Mouse (Mus musculus): ENCODE results near the gene Fam160a2.
"Not testable (repeated sequence)": the region's sequence is repeated elsewhere in the genome, so short reads cannot be mapped to it uniquely, and the experiment has no call there.

The Fam160a2 gene

GRCm38 (mm10) chr7:105390236-105390635, 9.6 kb downstream of the Fam160a2 start:
- no peak for DNase-seq

GRCm38 (mm10) chr7:105387696-105388095, 12.2 kb downstream of the Fam160a2 start:
- DNase-seq, result no peak

GRCm38 (mm10) chr7:105380329-105380728, 19.5 kb downstream of the Fam160a2 start:
- DNase-seq, result no peak

- no peak for DNase-seq
These were observed 25.0 kb downstream of the Fam160a2 start, which contains the start of gene Gm5901 for GRCm38 (mm10) chr7:105374866-105375265. Gene Gm5901, plus strand, starts transcription at chr7:105375038.

GRCm38 (mm10) chr7:105373976-105374375, 25.9 kb downstream of the Fam160a2 start:
- no peak for DNase-seq

- DNase-seq, result no peak
These were observed 26.3 kb downstream of the Fam160a2 start for GRCm38 (mm10) chr7:105373509-105373908.

GRCm38 (mm10) chr7:105372912-105373311, 26.9 kb downstream of the Fam160a2 start:
- no peak for DNase-seq

GRCm38 (mm10) chr7:105368521-105368920, 31.3 kb downstream of the Fam160a2 start:
- no peak for DNase-seq

GRCm38 (mm10) chr7:105367930-105368329, 31.9 kb downstream of the Fam160a2 start, which contains the start of gene Olfr692:
Gene Olfr692, plus strand, starts transcription at chr7:105368230.
- no peak for DNase-seq

- DNase-seq, result no peak
These were observed 32.6 kb downstream of the Fam160a2 start for GRCm38 (mm10) chr7:105367268-105367667.

GRCm38 (mm10) chr7:105361713-105362112, 38.1 kb downstream of the Fam160a2 start:
- no peak for DNase-seq

- not testable (repeated sequence) for DNase-seq
These were observed 43.4 kb downstream of the Fam160a2 start for GRCm38 (mm10) chr7:105356487-105356886.

GRCm38 (mm10) chr7:105356064-105356463, 43.8 kb downstream of the Fam160a2 start:
- DNase-seq, result not testable (repeated sequence)

- DNase-seq, result no peak
These were observed 57.1 kb downstream of the Fam160a2 start for GRCm38 (mm10) chr7:105342752-105343151.

- DNase-seq, result no peak
These were observed 57.7 kb downstream of the Fam160a2 start, which contains the start of gene Olfr691 for GRCm38 (mm10) chr7:105342170-105342569. Gene Olfr691, minus strand, starts transcription at chr7:105342270.

- no peak for DNase-seq
These were observed 65.8 kb downstream of the Fam160a2 start, which contains the start of gene Olfr690 for GRCm38 (mm10) chr7:105334004-105334403. Gene Olfr690, minus strand, starts transcription at chr7:105334104.

- no peak for DNase-seq
These were observed 74.6 kb downstream of the Fam160a2 start for GRCm38 (mm10) chr7:105325302-105325701.

Data from cerebellum, adult 8-10 months (tissue).